Mouse (Mus musculus): ENCODE results near the gene Cacng1.

The Cacng1 gene

DNA sequence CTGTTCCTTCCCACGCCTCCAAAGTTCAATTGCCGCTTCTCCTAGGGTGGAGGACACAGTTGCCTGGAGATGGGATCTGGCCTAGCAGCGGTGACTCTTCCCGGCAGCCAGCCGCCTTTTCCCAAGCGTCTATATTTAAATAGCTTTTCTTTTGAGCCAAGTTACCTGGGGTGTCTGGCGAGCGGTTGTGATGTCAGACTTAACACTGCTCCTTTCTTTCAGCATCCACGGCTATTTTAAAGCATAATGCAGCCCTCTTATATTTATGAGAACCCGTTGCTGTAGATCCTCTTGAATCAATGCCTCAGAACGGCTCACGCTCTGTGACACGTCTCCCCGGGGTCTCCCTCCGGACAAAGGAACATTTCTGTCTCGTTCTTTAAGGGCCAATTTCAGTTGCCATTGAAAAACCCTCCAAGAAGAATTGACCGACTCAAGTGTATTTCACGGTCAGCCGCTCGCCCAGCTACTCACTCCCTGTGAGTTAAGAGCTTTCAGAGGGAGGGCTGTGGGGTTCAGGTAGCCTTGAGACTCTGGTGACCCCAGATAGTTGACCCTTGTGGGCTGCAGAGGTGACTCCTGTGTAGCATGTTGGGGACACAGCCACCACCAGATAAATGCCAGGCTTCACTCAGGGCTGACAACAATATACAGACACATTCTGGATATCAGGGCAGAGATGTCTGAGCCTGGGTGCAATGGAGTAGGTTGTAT lies 8.3 kb downstream of the Cacng1 start:
- no peak for DNase-seq (ENCODE audit: extremely low spot score)

DNA sequence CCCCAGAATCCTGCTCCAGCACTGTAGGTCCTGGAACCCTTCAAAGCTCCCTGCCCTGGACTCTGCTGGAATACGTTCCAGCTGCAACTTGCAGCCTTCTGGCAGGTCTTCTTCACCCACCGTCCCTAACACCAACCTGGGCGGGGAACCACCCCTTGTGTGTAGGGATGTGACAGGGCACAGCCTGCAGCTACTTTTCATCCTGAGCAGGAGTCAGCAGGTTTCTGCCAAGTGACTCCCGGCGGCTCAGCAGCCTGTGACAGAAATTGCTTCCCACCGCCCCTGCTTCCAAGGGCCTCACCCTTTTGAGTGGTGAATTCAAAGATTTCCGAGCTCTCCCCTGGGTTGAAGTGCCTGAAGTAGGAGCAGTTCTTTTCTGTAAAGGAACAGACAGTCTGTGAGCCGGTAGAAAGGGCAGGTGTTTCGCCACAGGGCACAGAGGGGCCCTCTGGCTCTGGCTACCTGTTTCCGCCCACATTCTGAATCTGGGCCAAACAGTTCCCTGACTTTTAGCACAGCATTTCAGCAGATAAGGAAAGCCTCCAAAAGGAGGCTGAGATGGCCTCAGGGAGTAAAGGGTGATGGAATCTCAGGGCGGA lies 10.7 kb downstream of the Cacng1 start:
- DNase-seq (ENCODE audit: extremely low spot score) = no peak

DNA sequence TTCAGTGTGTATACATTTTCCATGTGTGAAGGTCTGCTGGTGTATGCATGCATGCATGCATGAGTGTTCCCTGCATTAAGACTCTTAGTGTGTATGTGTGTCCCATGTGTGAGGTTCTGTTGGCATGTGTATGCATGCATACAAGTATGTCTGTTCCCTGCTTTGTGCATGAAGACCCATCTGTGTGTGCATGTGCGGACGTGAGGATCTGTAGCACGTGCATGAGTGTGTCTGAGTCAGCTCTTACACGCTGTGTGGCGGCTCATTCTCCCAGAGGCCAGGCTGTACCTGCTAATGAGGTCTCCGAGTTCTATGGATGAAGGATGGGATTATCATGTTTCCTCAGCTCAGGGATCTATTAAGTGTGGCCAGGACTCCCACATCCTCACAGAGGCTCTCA lies 11.3 kb downstream of the Cacng1 start:
- no peak for DNase-seq (ENCODE audit: extremely low spot score)

DNA sequence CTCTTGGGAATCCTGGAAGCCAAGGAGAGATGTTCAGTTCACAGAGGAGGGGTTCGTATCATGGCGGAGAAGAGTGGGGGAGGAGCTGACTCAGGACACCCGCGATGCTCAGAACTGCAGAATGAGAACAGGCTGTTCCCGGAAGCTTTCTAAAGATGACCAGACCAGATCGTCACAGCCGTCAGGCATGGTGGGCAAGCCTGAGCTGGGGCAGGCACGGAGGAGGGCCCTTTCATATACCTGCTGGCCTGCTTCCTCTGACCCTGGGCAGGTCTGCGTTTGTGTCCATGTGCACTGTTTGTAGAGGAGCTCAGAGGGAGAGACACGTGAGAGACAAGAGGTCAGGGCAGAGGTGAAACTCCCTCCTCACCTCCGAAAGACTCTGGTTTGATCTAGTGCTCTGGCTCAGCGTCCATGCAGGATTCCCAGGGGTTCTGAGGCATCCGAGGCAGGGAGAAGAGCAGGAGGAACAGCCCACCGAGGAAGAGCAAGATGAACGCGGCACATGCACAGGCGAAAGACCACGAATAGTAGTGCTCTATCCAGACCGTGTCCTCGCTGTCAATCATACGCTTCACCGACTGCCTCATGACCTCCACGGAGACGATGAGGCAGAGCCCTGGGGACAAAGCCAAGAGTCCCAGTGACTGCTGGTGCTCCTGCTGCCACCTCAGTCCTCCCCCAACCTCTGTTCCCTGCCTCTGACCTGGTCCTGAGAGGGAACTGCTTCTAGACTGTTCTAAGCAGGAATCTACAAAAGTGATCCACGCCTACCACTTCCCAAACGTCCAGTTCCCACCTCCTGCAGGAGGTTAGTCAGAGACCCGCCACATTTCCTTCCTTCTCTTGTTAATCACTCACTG lies 12.8 kb downstream of the Cacng1 start:
- no peak for DNase-seq (ENCODE audit: extremely low spot score)

DNA sequence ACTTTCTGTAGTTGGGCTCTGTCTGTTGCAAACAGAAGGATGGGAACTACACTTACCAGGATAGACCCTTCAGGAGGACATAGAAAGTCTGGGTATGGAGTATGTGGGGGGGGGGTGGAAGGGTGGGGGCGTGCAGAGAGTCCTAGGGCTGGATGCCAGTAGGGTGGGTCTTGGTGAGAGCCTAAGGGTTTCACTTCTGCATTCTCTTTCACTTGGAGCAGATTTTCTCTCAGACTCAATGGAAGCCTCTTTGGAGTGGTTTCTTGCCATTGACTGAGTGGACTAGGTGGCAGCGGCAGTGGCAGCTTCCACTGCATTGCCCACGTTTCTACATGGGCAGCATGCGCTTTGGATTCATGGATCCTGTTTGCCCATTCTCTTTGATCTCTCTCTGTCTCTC lies 16.4 kb downstream of the Cacng1 start:
- no peak for DNase-seq (ENCODE audit: extremely low spot score)

DNA sequence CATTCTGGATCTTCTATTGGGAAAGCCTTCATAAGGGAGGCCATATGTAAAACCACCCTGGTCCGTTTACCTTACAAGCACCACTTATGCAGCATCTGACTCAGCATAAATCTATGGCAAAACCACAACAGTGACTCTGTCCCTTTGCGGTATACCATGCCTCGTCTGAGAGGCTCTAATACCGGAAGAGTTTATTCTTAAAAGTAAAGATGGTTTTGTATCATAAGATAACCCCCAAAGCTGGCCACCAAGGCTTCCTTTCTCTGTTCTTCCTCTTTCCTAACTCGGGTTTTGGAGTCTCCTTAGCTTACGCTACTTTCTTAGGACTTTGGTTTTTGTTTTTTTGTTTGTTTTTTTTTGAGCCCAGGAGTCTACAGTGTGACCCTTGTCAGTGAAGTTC lies 23.0 kb downstream of the Cacng1 start:
- no peak for DNase-seq (ENCODE audit: extremely low spot score)

DNA sequence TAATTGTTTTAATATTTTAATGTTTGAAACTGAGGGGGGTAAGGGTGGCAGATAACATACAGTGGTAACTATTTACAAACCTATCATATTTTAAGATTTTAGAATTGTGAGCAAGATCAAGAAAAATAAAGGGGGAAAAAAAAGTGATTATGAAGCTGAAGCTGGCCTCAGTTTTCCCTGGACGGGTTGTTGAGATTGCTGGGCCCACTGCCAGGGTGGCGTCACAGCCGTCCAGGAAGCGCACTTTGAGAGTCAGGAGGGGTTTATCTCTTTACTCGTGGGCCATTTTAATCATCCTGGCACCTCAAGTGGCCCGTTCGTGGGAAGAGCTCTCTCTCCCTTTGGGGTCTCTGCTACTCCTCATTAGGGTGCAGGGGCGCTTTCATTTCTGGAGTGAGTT lies 24.8 kb downstream of the Cacng1 start:
- no peak for DNase-seq (ENCODE audit: extremely low spot score)

DNA sequence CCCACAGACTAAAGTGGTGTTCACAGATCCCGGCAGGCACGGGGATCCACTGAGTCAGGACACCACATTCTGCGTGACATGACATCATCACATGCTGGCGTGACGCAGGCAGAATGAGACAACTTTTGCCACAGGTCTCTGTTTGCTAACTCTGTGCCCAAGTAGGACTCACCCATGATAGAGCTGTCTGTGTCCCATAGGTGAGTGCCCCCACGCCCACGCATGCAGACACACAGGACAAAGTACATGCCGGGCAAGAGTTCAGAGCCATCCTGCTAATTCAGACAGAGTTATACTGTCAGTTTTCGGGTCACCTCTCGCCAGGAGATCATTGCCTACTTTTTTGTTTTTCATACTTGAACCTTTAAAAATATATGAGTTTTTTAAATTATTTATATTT lies 27.8 kb downstream of the Cacng1 start:
- no peak for DNase-seq (ENCODE audit: extremely low spot score)

DNA sequence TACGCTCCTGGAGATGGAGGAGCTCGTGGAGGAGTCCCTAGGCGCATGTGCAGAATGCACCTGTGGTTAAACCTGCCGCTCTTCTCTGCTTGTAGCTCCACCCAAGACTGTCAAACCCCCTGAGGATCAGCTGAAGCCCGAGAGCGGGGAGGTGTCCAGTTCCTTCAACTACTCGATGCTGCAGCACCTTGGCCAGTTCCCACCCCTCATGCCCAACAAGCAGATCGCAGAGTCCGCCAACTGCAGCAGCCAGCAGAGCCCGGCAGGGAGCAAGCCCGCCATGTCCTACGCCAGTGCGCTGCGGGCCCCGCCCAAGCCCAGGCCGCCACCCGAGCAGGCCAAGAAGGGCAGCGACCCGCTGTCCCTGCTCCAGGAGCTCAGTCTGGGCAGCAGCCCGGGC lies 30.0 kb downstream of the Cacng1 start:
- no peak for DNase-seq (ENCODE audit: extremely low spot score)

DNA sequence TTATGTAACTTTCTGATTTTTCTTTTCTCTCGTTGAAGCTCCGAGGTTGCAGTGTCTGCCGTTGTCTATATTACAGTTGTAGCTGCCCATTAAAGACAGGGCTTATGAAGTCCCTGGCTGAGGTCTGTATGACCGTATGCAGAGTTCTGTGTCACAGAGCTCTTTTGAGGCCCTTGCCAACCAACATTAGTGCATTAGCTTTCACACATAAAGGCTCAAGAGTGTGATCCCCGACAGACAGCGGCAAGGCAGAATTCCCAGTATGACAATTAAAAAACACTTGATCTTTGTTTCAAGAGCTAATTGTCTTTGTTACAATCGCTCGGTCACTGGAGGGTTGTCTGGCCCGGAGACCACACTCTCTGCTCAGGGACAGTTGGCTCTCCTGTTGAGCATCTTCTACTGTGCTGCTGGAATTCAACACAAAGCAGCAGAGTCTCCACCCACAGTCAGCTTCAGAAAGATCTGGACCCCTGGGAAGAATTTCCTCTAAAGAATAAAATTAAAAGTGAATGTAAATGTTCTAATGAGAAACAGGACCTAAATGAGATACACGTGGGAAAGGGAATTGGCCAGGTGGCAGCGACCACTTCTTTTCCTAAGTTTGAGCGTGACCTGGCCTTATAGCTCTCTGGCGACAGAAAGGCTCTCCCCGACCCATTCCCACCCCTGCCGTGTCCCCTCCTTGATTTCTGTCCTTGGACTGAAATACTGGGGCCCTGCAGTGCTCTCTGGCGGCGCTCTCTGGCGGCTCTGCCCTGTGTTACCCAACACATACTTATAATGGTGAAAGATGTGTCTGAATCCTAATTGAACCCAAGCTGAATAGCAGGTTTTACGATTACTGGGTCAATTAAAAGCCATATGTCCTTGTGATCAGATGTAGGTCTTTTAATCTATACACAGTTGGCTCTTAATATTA lies 32.5 kb downstream of the Cacng1 start:
- DNase-seq (ENCODE audit: extremely low spot score) = no peak

DNA sequence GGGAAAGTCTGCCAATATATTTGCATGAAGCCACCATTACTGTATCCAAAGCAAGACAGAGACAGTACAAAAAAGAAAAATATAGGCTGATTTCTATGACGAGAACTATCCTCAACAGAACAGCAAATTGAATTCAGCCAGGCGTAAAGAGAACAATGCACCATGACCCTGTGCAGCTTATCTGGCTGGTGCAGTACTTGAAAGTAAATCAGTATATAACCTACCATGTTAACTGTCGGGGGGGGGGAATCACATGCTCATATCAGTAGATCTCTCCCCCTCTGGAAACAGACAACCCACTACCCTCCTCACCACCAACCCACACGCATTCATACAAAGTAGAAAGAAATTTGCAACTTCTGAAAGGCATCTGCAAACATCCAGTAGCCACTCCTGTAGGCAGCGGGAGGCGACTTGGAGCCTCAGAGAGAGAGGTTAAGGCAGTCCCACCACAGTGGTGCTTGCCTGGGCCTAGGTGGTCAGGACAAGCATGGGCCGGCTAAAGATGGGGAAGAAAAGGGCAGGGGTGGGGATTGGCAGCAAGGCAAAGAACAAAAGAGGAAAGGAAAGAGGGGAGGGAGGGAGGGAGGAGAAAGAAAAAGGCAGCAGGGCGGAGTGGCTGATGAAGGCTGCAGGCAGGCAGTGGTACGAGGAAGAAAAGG lies 33.5 kb downstream of the Cacng1 start:
- no peak for DNase-seq (ENCODE audit: extremely low spot score)

DNA sequence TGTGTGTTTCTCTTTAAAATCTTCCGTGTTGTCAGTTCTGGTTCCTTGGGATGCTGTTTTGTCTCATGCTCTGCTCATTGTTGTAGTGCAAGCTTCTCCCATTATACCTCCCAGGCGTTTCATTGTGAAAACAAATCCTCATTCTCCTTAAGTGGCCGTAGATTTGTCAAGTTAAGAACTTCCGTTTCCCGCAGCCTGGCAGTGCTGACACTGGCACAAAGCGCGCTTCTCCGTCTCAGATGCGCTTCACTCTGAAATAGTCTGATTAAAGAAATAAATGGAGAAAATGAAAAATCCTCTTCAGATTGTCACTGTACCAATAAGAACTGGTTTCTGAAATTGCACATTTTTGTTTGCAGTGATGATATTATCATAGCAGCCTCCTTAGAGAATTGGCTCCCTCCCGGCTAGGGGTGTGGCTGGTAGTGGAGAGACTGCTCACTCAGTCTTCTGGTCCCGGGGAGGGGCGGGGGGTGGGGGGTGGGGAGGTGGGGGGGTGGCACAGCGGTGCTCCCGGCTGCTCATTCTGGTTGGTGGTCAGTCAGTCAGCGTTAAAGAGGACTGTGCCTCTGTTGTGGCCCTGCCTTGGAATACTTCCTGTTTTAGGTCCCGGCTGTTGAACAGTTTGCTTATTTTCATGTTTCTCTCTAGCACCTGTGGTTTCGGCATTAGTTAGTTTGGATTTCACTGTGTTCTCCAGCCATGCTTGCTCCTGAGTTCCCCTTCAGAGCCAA lies 39.9 kb downstream of the Cacng1 start:
- no peak for DNase-seq (ENCODE audit: extremely low spot score)

DNA sequence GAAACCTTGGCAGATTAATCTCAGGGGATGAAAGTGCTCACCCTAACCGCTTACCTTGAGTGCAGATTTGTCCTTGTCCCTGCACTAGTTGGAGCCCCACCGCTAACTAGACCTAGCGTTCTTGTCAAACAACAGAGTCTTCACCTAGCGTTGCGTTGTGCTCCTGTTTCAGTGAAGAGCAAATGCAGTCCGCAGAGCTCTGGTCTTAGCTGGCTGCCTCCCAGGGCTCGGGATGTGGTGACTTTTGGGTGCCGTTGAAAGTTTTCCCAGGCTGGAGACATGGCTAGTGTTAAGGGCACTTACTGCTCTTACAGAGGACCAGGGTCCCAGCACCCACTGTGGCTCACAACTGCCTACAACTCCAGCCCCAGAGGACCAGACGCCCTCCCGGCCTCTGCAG lies 41.1 kb downstream of the Cacng1 start:
- DNase-seq (ENCODE audit: extremely low spot score) = no peak

DNA sequence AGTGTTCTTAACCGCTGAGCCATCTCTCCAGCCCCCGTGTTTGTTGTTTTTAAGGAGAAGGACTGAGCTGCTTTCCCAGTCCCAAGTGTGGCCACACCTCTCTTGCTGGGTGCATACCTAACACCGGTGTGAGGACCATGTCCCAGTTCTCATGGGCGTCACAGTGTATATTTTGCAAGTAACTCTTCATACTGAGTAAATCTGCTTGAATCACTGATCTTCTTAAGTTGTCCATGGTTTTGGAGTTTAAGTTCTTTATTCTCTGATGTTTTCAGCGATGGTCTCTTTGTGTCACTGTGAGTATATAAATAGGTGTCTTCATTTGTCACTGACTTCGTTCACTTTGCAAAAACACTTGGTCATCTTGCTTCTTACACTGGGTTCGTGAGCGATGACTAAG lies 41.7 kb downstream of the Cacng1 start:
- no peak for DNase-seq (ENCODE audit: extremely low spot score)

DNA sequence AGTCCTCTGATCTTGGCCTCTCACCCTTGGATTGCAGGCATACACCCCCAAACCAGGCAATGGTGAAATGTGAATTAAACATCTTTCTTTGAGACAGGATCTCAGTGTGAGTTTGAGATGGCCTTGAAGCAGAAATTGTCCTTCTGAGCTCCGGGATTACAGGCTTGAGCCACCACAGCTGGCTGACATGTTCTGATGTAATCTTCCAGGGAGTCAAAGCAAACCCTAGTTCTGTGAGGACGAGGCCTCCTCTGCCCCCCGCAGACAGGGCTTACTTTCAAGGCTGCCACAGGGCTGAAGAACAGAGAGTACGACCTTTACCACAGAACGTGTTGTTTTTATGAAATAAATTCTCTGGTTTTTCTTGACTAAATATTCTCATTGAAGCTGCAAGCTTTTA lies 42.3 kb downstream of the Cacng1 start:
- DNase-seq (ENCODE audit: extremely low spot score) = no peak

DNA sequence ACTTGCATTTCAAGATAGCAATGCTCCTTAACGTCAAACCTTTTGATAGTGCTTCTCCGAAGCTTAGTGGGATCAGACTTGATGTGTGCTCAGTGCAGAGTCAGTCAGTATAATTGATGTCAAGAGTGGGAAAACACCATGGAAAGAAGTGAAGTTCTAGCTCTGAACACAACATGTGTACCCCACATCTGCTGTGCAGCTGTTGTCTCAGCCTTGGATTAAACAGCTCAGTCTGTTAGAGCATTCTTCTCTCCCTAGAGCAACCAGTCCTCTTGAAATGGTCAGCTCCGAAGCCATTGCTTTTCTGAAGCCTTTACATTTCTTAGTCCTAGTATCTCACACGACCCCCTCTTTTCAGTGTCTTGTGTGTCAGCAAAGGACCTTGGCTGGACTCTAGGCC lies 47.3 kb downstream of the Cacng1 start:
- DNase-seq (ENCODE audit: extremely low spot score) = no peak

DNA sequence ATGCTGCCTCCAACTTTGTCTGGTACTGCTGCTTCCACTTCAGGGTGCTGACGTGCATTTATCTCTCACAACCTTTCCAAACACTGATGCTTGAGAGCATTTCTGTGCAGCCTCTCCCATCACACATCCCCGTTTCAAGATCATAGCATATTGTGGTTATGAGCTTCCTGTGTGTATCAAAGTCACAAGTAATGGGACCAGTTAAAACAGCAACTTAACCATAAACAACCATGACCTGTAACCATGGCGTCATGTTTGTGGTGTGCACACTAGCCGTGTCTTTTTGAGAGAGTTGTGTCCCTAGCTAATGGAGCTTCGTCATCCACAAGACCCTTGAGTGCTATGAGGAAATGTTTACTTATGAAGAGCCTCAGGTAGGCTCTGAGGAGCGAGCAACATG lies 48.1 kb downstream of the Cacng1 start:
- DNase-seq (ENCODE audit: extremely low spot score) = no peak

DNA sequence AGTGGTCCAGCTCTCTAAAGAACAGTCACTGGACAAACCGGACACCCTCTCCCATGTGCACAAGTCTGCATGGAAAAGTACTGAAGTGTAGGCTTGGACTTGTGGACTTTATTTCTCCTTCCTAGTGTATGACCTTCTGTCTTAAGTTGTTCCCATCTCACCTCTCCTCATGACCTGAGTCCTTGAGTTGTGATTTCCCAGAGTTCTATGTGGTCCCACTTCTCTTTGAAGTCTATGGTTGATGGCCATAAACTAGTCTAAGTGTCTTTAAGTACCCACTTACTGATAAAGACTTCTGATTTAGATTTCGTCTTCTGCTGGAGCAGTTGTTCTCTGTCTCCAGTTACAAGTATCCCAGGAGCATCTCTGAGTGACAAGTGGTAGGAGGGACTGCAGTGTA lies 48.8 kb downstream of the Cacng1 start:
- no peak for DNase-seq (ENCODE audit: extremely low spot score)

DNA sequence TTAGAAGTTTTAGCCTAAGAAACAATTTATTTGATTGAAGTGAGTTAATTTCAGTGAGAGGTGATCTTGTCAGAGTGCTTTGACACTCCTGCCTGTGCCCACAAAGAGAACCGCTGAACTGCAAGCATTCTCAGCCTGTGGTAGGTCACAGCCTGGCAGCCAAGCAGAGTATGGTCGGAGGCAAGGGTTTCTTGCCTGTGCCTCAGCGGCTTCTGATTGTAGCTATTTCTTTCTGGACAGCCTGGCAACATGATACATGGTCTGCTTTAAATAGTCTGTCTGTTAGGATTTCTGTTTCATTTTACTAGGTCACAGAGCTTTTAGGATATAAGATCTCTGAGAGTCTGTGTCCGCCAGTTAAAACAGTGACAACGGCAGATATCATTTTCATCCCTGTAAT lies 53.7 kb downstream of the Cacng1 start:
- no peak for DNase-seq (ENCODE audit: extremely low spot score)

DNA sequence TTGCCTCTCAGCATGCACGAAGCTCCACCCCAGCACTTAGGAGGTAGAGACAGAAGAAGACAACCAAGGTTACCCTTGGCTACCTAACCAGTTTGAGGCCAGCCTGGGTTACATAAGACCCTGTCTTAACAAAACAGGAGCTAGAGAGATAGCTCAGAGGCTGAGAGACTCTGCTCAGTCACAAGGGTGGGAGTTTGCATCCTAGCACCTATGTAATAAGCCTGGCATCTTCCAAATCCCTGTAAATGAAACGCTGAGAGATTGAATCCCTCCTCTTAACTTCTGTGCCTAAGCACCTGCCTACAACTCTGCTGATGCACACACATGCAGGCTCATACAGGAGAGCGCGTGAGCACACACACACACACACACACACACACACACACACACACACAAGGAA lies 55.9 kb downstream of the Cacng1 start:
- DNase-seq (ENCODE audit: extremely low spot score) = no peak

DNA sequence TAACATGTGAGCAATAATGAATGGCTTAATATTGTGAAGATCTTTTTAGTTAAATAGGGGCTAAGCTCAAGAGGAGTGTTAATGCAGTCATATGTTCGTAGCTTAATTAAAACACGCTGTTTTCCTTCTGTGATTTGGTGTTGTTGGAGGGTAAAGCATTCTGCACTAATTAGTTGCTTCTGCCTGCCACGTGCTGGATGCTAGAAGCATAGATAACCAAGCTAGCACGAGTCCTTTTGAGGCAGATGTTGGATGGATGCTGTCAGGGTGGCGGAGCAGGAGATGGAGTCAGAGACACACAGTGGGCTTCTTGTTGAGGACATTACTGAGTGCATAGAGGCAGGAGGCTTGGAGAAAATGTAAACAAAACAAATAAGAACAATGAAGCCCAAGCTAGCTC lies 59.2 kb downstream of the Cacng1 start:
- DNase-seq (ENCODE audit: extremely low spot score) = no peak

Data from embryo, embryonic 9.5 days (tissue).